Mouse (Mus musculus): Measurements from ENCODE around the gene Hist1h4m.
"Not testable (repeated sequence)": the region's sequence is repeated elsewhere in the genome, so short reads cannot be mapped to it uniquely, and the experiment has no call there.

Hist1h4m gene

GRCm38 (mm10) chr13:21803058-21803457 is 8.5 kb upstream of the Hist1h4m start:
- not testable (repeated sequence) for ATAC-seq (ENCODE audit: insufficient number of reproducible peaks, low FRiP score, low TSS enrichment)

GRCm38 (mm10) chr13:21810073-21810472 is 1.5 kb upstream of the Hist1h4m start, which contains the start of the genes Hist1h2bq and Hist1h2ao:
Gene Hist1h2bq (minus strand): TSS chr13:21810197.
Gene Hist1h2ao (plus strand): TSS chr13:21810465.
- ATAC-seq (ENCODE audit: insufficient number of reproducible peaks, low FRiP score, low TSS enrichment): peak; percentile 100

GRCm38 (mm10) chr13:21811074-21811473 is 472 bp upstream of the Hist1h4m start:
- ATAC-seq (ENCODE audit: insufficient number of reproducible peaks, low FRiP score, low TSS enrichment): 0 out of 2 replicates have a peak, but pooled peaks have one; percentile 22

GRCm38 (mm10) chr13:21812092-21812491 is 546 bp downstream of the Hist1h4m start:
- not testable (repeated sequence) for ATAC-seq (ENCODE audit: insufficient number of reproducible peaks, low FRiP score, low TSS enrichment)

GRCm38 (mm10) chr13:21820082-21820890 is 8.7 kb downstream of the Hist1h4m start:
- ATAC-seq (ENCODE audit: insufficient number of reproducible peaks, low FRiP score, low TSS enrichment): not testable (repeated sequence)

GRCm38 (mm10) chr13:21828511-21828910 is 17.0 kb downstream of the Hist1h4m start:
- ATAC-seq (ENCODE audit: insufficient number of reproducible peaks, low FRiP score, low TSS enrichment): no peak

GRCm38 (mm10) chr13:21830344-21830743 is 18.8 kb downstream of the Hist1h4m start:
- no peak for ATAC-seq (ENCODE audit: insufficient number of reproducible peaks, low FRiP score, low TSS enrichment)

GRCm38 (mm10) chr13:21831418-21832394 is 20.2 kb downstream of the Hist1h4m start, which contains the start of gene Hist1h4n:
Gene Hist1h4n (minus strand): TSS chr13:21832196.
- peak; percentile 83 for ATAC-seq (ENCODE audit: insufficient number of reproducible peaks, low FRiP score, low TSS enrichment)

- ATAC-seq (ENCODE audit: insufficient number of reproducible peaks, low FRiP score, low TSS enrichment): peak; percentile 97
Observed at GRCm38 (mm10) chr13:21833461-21833860, 21.9 kb downstream of the Hist1h4m start, which contains the start of the genes Hist1h2ap and Hist1h2br. Gene Hist1h2ap (minus strand): TSS chr13:21833507. Gene Hist1h2br (plus strand): TSS chr13:21833743.

- not testable (repeated sequence) for ATAC-seq (ENCODE audit: insufficient number of reproducible peaks, low FRiP score, low TSS enrichment)
Observed at GRCm38 (mm10) chr13:21840508-21840907, 29.0 kb downstream of the Hist1h4m start.

GRCm38 (mm10) chr13:21846356-21846755 is 34.8 kb downstream of the Hist1h4m start:
- not testable (repeated sequence) for ATAC-seq (ENCODE audit: insufficient number of reproducible peaks, low FRiP score, low TSS enrichment)

- ATAC-seq (ENCODE audit: insufficient number of reproducible peaks, low FRiP score, low TSS enrichment): no peak
Observed at GRCm38 (mm10) chr13:21847883-21848282, 36.3 kb downstream of the Hist1h4m start.

GRCm38 (mm10) chr13:21850696-21851095 is 39.1 kb downstream of the Hist1h4m start:
- not testable (repeated sequence) for ATAC-seq (ENCODE audit: insufficient number of reproducible peaks, low FRiP score, low TSS enrichment)

GRCm38 (mm10) chr13:21852215-21852945 is 40.8 kb downstream of the Hist1h4m start:
- no peak for ATAC-seq (ENCODE audit: insufficient number of reproducible peaks, low FRiP score, low TSS enrichment)

- peak; percentile 31; the same call in 1 of the 2 replicates for ATAC-seq (ENCODE audit: insufficient number of reproducible peaks, low FRiP score, low TSS enrichment)
Observed at GRCm38 (mm10) chr13:21855146-21855545, 43.6 kb downstream of the Hist1h4m start.

- ATAC-seq (ENCODE audit: insufficient number of reproducible peaks, low FRiP score, low TSS enrichment): peak; percentile 49; the same call in 1 of the 2 replicates
Observed at GRCm38 (mm10) chr13:21855698-21856162, 44.2 kb downstream of the Hist1h4m start.

GRCm38 (mm10) chr13:21861608-21862007 is 50.1 kb downstream of the Hist1h4m start:
- no peak for ATAC-seq (ENCODE audit: insufficient number of reproducible peaks, low FRiP score, low TSS enrichment)
